ENCODE assay signal across 8 mouse cellular contexts in the genomic region with DNA sequence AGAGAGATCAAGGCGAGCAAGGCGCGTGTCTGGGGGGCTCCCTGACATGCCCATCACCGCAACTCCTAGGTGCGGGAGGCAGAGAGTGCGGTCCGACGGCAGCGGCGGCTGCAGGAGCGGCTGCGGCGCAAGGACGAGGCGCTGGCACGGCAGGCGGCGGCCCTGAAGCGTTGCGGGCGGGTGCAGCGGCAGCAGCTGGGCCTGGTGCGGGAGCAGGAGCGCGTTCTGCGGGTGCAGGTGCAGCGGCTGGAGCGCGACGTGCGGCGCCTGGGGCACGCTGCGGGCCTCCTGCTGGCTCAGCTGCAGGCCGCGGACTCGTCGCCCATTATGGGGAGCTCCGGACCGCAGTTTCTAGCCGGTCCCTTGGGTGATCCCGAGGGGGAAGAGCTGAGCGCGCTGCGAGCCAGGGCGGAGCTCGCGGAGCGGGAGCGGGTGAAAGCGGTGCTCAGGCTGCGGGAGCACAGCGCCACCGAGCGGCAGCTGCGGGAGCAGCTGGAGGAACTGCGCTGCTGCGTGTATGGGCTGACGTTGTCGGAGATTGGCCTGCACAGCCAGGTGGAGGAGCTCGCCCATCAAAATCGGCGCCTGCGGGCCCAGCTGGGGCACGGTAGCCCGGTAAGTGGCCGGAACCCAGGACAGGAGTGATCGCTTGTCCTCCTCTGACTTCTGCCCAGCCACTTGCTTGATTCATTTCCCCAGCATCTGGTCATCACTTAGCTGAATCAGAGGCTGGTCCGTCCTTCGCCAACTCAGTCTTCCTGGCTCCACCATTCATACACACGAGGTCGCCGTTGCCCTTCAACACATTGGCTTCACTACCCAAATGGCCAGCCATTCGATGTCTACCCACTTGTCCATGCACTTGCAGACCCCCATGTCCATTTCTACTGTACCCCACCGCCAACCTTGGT.
DNase-seq lines count a peak whose midpoint lies in the region; ATAC-seq and TF ChIP-seq lines count a peak whose summit lies in the region.

No protein-coding gene starts in this region.

- 7% methylated on average over 75 of the region's 75 CpGs for WGBS in embryonic facial prominence, embryonic 10.5 days
- WGBS in lung, postnatal 0 days = 10% methylated on average over 62 of the region's 75 CpGs

- DNase-seq in adrenal gland, postnatal 14 days = peak; percentile 82
- DNase-seq in embryonic facial prominence, embryonic 10.5 days (ENCODE audit: low spot score) = peak; percentile 76
- DNase-seq in heart, postnatal 36 days = peak; percentile 4 to 20
- DNase-seq in layer of hippocampus, postnatal 14 days (ENCODE audit: low spot score in 2 of 2) = peak; percentile 85 to 87
- DNase-seq in lung, postnatal 0 days (ENCODE audit: low spot score) = peak; percentile 30
- peak; percentile 86 to 87 for DNase-seq in right cerebral cortex, adult 2 months (ENCODE audit: low spot score in 2 of 2)
- DNase-seq in yolk sac, embryonic 10.5 days (ENCODE audit: low spot score) = peak; percentile 12

- H3K27me3 ChIP-seq in ES-Bruce4 (ENCODE audit: control insufficient read depth, insufficient read depth, low read length, poor library complexity, severe bottlenecking) = peaks cover 10% of the 10 kb centered on the region
- H3K27me3 ChIP-seq in embryonic facial prominence, embryonic 10.5 days (replicated peaks; ENCODE audit: low read depth, poor library complexity, severe bottlenecking) = peaks cover 74% of the 10 kb centered on the region
- H3K27me3 ChIP-seq in lung, postnatal 0 days (replicated peaks; ENCODE audit: insufficient read depth, low read length) = peaks cover 19% of the 10 kb centered on the region

- no peaks in the 10 kb centered on the region for H3K9me3 ChIP-seq in ES-Bruce4 (replicated peaks; ENCODE audit: control insufficient read depth, insufficient read depth, low read length, poor library complexity, severe bottlenecking)
- H3K9me3 ChIP-seq in embryonic facial prominence, embryonic 10.5 days = no peaks in the 10 kb centered on the region
- no peaks in the 10 kb centered on the region for H3K9me3 ChIP-seq in lung, postnatal 0 days (ENCODE audit: low read length)

- H3K4me1 ChIP-seq in ES-Bruce4 (ENCODE audit: control insufficient read depth, insufficient read depth, low read length) = no peaks in the 10 kb centered on the region
- H3K4me1 ChIP-seq in embryonic facial prominence, embryonic 10.5 days = peaks cover 9% of the 10 kb centered on the region
- H3K4me1 ChIP-seq in lung, postnatal 0 days (ENCODE audit: insufficient read depth, low read depth, low read length) = no peaks in the 10 kb centered on the region

- TF ChIP-seq POLR2A in ES-Bruce4 (IDR thresholded peaks at IDR 0.05; ENCODE audit: insufficient read depth, low read length) = no peak

- TF ChIP-seq CTCF in ES-Bruce4 (IDR thresholded peaks at IDR 0.05; ENCODE audit: low read depth, low read length) = peak; percentile 94
- peak; percentile 62 for TF ChIP-seq CTCF in lung, postnatal 0 days (IDR thresholded peaks at IDR 0.05)

- TF ChIP-seq EP300 in ES-Bruce4 (IDR thresholded peaks at IDR 0.05; ENCODE audit: insufficient read depth, low read depth, low read length) = peak; percentile 35; the same call in 1 of the 2 replicates
- no peak for TF ChIP-seq EP300 in lung, postnatal 0 days (IDR thresholded peaks at IDR 0.05)

- peak overlapping the region; percentile 38 for H3K9ac ChIP-seq in ES-Bruce4 (ENCODE audit: low read depth, poor library complexity, severe bottlenecking)
- H3K9ac ChIP-seq in lung, postnatal 0 days (replicated peaks; ENCODE audit: low read depth) = no peak overlapping the region

- intact Hi-C loops in heart, postnatal 36 days (cut with DNase I) = no loop called here

- ATAC-seq in lung, postnatal 0 days = peak; percentile 25; the same call in 1 of the 2 replicates

- no peaks in the 10 kb centered on the region for H3K36me3 ChIP-seq in ES-Bruce4 (ENCODE audit: control insufficient read depth, insufficient read depth, low read length, poor library complexity, severe bottlenecking)
- no peaks in the 10 kb centered on the region for H3K36me3 ChIP-seq in embryonic facial prominence, embryonic 10.5 days (replicated peaks)
- no peaks in the 10 kb centered on the region for H3K36me3 ChIP-seq in lung, postnatal 0 days (ENCODE audit: insufficient read depth, low read length)

- H3K4me2 ChIP-seq in lung, postnatal 0 days (replicated peaks; ENCODE audit: low read depth, low read length) = peak overlapping the region; percentile 32; the same call in 1 of the 2 replicates

- peak overlapping the region; percentile 63 for H3K4me3 ChIP-seq in ES-Bruce4 (ENCODE audit: low read depth, low read length)
- peak overlapping the region; percentile 57 for H3K4me3 ChIP-seq in embryonic facial prominence, embryonic 10.5 days
- H3K4me3 ChIP-seq in lung, postnatal 0 days (ENCODE audit: low read depth, low read length) = 0 out of 2 replicates have a peak overlapping the region, but pooled peaks have one; percentile 1

- no peak overlapping the region for H3K27ac ChIP-seq in ES-Bruce4 (ENCODE audit: insufficient read depth, low read length)
- H3K27ac ChIP-seq in embryonic facial prominence, embryonic 10.5 days (replicated peaks) = no peak overlapping the region
- no peak overlapping the region for H3K27ac ChIP-seq in lung, postnatal 0 days (ENCODE audit: low read length)

Comparison
In these comparisons a context has a peak if more than half of its experiments do, and no peak if none do; other contexts are left out.
1. H3K4me3 ChIP-seq: peak in every context shown above with its lines; median percentile 63 in ES-Bruce4; 57 in embryonic facial prominence, embryonic 10.5 days; 1 in lung, postnatal 0 days.
2. DNase-seq: peak in every context shown above with its lines; median percentile 86 in right cerebral cortex, adult 2 months; 86 in layer of hippocampus, postnatal 14 days; 82 in adrenal gland, postnatal 14 days; 76 in embryonic facial prominence, embryonic 10.5 days; 30 in lung, postnatal 0 days; 12 in heart, postnatal 36 days; 12 in yolk sac, embryonic 10.5 days.